Mouse (Mus musculus): ENCODE results near the gene Pgbd5. TPM values are rescaled to one million over a fixed set of nuclear protein-coding genes. Genes with fewer than 3 reads are reported as not detected.
A peak's percentile ranks its signal among the peaks of the same experiment; 100 is the strongest.

Gene Pgbd5
- 1 to 10 TPM; 3.5 to 4.5 TPM for total RNA-seq (2021)
- long read RNA-seq, experiment 1, partial matches to known transcripts: 2 of 8 reads
- long read RNA-seq, experiment 1, other reads (novel, unspliced or antisense): 3 of 8 reads
- long read RNA-seq, experiment 2: 0 reads

GRCm38 (mm10) chr8:124439558-124439957, at the start of gene Pgbd5:
Gene Pgbd5, minus strand, starts transcription at chr8:124439658.
- no peak for DNase-seq

DNA sequence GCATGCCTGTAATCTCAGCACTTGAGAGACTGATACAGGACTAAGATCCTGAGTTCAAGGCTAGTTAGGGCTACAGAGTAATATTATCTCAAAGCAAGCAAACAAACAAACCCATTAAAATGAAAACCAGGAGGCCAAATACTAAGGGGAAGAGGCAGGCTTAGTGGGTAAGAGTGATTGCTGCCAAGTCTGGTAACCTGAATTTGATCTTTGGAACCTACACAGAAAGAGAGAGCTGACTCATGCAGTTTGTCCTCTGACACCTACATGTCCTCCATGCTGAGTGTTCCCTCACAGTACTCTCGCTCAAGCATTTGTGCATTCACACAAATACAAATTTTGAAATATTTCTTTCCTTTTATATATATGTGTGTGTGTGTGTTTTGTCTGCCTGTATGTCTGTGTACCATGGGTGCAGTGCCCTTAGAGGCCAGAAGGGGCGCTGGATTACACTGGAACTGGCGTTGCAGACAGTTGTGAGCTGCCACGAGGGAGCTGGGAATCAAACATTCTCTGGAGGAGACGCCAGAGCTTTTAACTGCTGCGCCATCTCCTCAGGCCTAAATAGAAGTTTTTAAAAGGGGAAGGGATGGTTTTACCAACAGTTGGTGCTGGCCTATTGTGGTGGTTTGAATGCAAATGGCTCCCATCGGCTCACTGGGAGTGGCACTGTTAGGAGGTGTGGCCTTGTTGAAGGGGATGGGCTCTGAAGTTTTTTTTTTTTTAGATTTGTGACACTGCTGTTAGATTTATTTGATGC, 44.1 kb upstream of the Pgbd5 start:
- DNase-seq: no peak

- DNase-seq: no peak
Observed at GRCm38 (mm10) chr8:124482790-124483189, 43.3 kb upstream of the Pgbd5 start.

DNA sequence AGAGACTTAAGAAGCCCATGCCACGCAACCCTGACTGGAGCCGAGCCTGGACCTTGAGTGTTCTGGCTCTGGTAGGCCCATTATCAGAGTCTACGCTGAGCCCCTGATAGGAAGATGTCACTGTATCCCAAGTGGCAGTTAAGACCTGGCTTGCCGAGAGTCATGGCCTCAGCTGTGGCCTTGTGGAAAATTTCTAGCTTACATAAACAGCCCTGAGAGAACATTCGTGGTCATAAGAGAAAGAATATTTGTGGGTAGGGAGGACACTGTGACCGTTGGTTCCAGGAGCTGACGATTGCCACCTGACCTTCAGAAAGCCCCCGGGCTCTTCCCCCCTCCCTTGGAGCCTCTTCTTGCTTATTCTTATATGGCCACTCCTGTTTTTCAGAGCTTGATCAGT, 40.9 kb upstream of the Pgbd5 start:
- DNase-seq: peak; percentile 59

DNA sequence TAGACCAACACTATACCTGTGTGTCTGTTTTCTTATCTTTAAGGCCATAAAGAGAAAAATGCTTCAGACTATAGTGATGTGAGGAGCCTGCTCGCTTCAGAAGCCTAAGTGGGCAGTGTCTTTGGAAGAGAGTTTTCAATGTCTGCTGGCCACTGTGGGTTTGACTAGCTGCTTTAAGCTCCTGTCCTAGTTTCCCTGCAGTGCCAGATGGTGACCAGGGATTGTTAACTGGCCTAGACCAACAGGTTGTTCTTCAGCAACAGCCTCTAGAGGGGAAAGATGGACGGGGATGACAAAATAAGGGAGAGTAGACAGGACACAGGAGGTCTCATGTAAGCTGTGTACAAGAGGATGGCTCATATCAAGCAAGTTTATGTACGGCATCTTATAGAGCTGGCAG, 39.8 kb upstream of the Pgbd5 start:
- DNase-seq: no peak

DNA sequence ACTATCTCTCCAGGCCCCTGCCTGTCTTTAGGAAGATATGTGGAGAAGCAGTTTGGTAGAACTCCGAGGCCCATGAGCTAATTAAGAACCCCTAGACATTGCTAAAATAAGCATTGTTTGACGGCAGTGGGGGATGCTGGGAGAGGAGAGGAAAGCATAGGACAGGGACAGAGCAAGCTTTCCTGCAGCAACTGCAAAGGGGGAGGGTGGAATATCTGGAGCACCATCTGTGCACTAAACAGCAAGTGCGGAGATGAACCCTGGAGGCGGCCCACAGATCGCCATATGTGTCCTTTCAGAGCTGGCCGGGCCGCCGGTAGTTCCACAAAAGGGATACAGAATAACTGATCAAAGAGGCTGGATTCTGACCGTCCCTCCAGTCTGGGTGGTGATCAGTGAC, 37.2 kb upstream of the Pgbd5 start:
- DNase-seq: no peak

GRCm38 (mm10) chr8:124475690-124476089, 36.2 kb upstream of the Pgbd5 start:
- DNase-seq: no peak

DNA sequence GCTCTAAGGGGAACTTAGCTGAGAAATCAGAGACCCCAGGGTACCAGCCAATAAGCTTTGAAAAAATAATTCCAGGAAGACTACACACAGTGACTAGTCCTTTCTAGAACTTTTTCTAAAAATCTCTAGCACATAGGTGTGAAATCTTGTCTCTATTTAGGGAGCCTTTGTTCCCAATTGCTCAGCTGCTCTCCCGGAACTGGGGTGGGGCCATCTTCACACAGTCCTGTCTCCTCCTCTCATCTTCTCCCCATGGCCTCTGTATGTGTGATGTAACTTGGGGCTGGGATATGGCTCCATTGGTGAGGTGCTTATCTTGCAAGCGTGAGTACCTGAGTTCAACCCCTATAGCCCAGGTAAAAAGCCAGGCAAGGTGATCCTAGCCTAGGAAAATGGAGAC, 25.2 kb upstream of the Pgbd5 start:
- no peak for DNase-seq

GRCm38 (mm10) chr8:124463111-124463510, 23.7 kb upstream of the Pgbd5 start:
- no peak for DNase-seq

DNA sequence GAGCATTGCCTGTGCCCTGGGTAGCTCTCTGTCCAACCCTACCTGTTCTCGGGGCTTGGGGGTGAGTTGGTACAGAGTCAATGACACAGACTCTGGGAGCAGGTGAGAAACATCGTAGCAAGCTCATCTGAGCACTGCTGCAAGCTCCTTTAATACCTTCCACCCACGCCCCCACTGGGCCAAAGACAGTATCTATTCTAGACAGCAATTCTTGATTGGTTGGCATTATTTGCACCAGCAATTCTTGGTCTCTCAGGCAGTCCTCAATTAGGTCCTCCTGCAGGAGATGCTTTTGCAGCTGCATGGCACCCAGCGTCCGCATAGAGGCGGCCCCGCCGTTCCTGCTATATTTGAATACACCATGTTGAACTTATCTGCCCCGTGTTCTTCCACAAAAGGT, 22.7 kb upstream of the Pgbd5 start:
- no peak for DNase-seq

GRCm38 (mm10) chr8:124461103-124461502, 21.6 kb upstream of the Pgbd5 start:
- DNase-seq: no peak

- DNase-seq: no peak
Observed at GRCm38 (mm10) chr8:124460660-124461059, 21.2 kb upstream of the Pgbd5 start.

GRCm38 (mm10) chr8:124459627-124460026, 20.2 kb upstream of the Pgbd5 start:
- no peak for DNase-seq

DNA sequence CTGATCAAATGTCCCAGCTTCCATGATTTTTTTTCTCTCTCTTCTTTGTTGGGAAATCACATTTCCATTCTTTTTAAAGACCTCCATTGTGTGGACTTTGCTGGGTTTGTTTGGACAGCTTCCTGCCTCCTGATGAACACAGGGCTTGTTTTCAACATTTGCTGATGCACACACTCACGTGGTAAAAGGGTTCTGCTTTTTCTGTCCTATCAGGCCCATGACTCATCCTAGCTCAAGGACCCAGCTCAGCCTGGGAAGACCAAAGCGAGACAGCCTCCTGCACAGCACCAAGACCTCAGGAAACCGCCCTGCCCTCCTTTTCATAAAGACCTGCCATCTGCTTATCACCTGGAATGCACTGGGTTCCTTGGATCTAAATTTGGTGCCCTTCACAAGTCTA, 15.9 kb upstream of the Pgbd5 start:
- DNase-seq: peak; percentile 69 to 73

GRCm38 (mm10) chr8:124450192-124450895, 10.9 kb upstream of the Pgbd5 start:
- DNase-seq: no peak

DNA sequence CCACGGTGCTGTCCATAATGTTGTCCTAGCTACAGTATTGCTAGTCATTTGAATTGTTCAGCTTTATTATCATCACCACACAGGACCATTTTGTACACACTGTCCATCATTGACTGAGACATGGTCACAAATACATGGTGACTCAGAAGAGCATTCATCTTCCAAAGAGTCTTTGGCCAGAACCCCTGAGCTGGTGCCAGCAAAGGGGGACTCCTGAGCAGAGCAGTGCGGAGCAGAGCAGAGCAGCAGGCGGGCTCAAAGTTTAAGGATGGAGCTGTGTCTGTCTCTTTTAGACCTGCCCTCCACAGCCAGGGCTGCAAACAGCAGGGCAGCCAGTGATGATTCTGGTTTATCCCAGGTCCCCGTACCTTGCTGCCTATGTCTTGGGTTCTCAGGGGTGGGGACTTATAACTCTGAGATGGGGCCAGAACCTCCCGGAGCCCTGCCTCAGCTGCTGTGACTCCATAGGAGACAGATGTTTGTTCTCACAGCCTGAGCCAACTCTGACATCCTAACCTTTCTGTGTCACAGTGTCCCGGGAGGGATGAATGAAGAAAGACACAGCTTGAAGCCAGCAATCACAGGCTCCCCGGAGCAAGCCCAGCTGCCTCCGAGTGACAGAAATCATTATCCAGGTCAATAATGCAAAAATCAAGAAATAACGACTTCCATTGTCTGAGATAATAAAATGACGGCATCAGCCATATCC, 9.7 kb upstream of the Pgbd5 start:
- peak; percentile 36 to 44 for DNase-seq

- DNase-seq: no peak
Observed at GRCm38 (mm10) chr8:124436741-124437140, 2.7 kb downstream of the Pgbd5 start.

- no peak for DNase-seq
Observed at GRCm38 (mm10) chr8:124435707-124436243, 3.7 kb downstream of the Pgbd5 start.

GRCm38 (mm10) chr8:124435170-124435569, 4.3 kb downstream of the Pgbd5 start:
- DNase-seq: no peak

- peak; percentile 99 for DNase-seq
Observed at GRCm38 (mm10) chr8:124434126-124434790, 5.2 kb downstream of the Pgbd5 start.

GRCm38 (mm10) chr8:124433451-124434125, 5.9 kb downstream of the Pgbd5 start:
- peak; percentile 33 to 34 for DNase-seq
